Mouse (Mus musculus) heart, embryonic 14.5 days (tissue): ENCODE results near the gene Vim. TPM values are rescaled to one million over a fixed set of nuclear protein-coding genes. Genes with fewer than 3 reads are reported as not detected.
"Not testable (repeated sequence)": the region's sequence is repeated elsewhere in the genome, so short reads cannot be mapped to it uniquely, and the experiment has no call there.

ENCODE experiments used
- ATAC-seq: fragments of 200-750 bp; cut with Nextera tagmentation; 2 replicates; pipeline ENCODE4 v1.8.0; 2017; ENCODE audit warnings: low read depth, moderate TSS enrichment; ENCODE audit not compliant: insufficient number of reproducible peaks, insufficient read depth, low FRiP score
- H3K27ac ChIP-seq, 2 experiments: fragments of 200-500 bp in 1 of 2; fragments of 300-500 bp in 1 of 2; sonication (generic) in 1 of 2; replicated peaks in 1 of 2; 2 replicates each; pipeline ENCODE4 v1.5.1; 2012 to 2014; ENCODE audit warnings: low read depth in 2 of 2, low read length in 2 of 2, control low read depth in 1 of 2, mild to moderate bottlenecking in 1 of 2, mixed read lengths in 1 of 2; ENCODE audit not compliant: control insufficient read depth in 1 of 2, insufficient read depth in 1 of 2
- H3K27me3 ChIP-seq: fragments of 300-500 bp; sonication (generic); 2 replicates; pipeline ENCODE4 v1.6.1; 2014; ENCODE audit warnings: mild to moderate bottlenecking, low read length, control low read depth; ENCODE audit not compliant: control insufficient read depth, insufficient read depth
- H3K36me3 ChIP-seq: fragments of 300-500 bp; sonication (generic); 2 replicates; pipeline ENCODE4 v1.6.1; 2014; ENCODE audit warnings: mild to moderate bottlenecking, control low read depth, low read length, mixed read lengths; ENCODE audit not compliant: control insufficient read depth, insufficient read depth
- H3K4me1 ChIP-seq, 2 experiments: fragments of 200-500 bp in 1 of 2; fragments of 300-500 bp in 1 of 2; sonication (generic) in 1 of 2; 2 replicates each; pipeline ENCODE4 v1.6.1; 2012 to 2014; ENCODE audit warnings: low read length in 2 of 2, control low read depth in 1 of 2, mixed read lengths in 1 of 2; ENCODE audit not compliant: control insufficient read depth in 2 of 2, insufficient read depth in 2 of 2
- H3K4me2 ChIP-seq: fragments of 300-500 bp; sonication (generic); 2 replicates; pipeline ENCODE4 v1.6.1; 2014; ENCODE audit warnings: mild to moderate bottlenecking, low read length
- H3K4me3 ChIP-seq, 2 experiments: fragments of 200-500 bp in 1 of 2; fragments of 300-500 bp in 1 of 2; sonication (generic) in 1 of 2; 2 replicates each; pipeline ENCODE4 v1.5.1; 2012 to 2014; ENCODE audit warnings: low read length in 2 of 2, mild to moderate bottlenecking in 2 of 2, control low read depth in 1 of 2, low read depth in 1 of 2, moderate library complexity in 1 of 2; ENCODE audit not compliant: control insufficient read depth in 1 of 2, insufficient read depth in 1 of 2
- H3K9ac ChIP-seq: fragments of 300-500 bp; sonication (generic); 2 replicates; pipeline ENCODE4 v1.6.1; 2014; ENCODE audit warnings: mild to moderate bottlenecking, low read length
- H3K9me3 ChIP-seq: fragments of 300-500 bp; sonication (generic); 2 replicates; pipeline ENCODE4 v1.6.1; 2016; ENCODE audit warnings: low read length, control low read depth; ENCODE audit not compliant: control insufficient read depth
- WGBS: fragments of 180-500 bp; shearing (Covaris S2); extraction: QIAGEN DNeasy Blood & Tissue Kit; methylation state at CpG from one replicate; pipeline ENCODE4 v1.1.7; 2014; 5-methylcytosine and 5-hydroxymethylcytosine counted together
- polyA plus RNA-seq: library from polyadenylated mRNA; unstranded; fragments of >200 nt; fragmentation: Nextera tagmentation; extraction: Ambion mirVana; gene quantifications from 2 replicates; pipeline ENCODE4 v1.2.1, GENCODE M21; 2014

The Vim gene
- polyA plus RNA-seq, 1 experiment from 2014 or later: 1,081 TPM

DNA sequence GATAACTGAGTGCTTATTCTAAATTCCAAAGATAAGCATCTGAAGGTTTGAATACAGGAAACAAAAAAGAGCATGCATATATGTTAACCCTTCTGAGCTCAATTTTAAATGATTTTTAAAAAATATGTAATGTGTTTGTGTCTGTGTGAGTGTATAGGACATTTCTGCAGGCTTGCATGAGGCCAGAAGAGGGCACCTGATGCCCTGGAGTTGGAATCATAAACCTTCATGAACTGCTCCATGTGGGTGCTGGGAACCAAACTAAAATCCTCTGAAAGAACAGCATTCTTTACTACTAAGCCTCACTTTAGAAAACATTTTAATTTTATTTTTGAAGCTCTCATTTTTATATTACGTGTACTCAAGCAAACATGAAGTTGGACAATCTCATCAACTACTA is 3.7 kb downstream of the Vim start:
- peaks cover 7 to 10% of the 10 kb centered on the region in 2 experiments for H3K4me1 ChIP-seq
- H3K9ac ChIP-seq: peak overlapping the region; percentile 63
- no peak for ATAC-seq
- no peaks in the 10 kb centered on the region for H3K9me3 ChIP-seq
- H3K4me3 ChIP-seq: peak overlapping the region in 1 of 2 experiments; percentile 94; a peak in 2 of 4 replicates
- H3K27ac ChIP-seq: no peak overlapping the region
- H3K4me2 ChIP-seq: peak overlapping the region; percentile 66
- H3K36me3 ChIP-seq: peaks cover 66% of the 10 kb centered on the region
- 90% methylated on average over 1 of the region's 1 CpGs for WGBS
- H3K27me3 ChIP-seq: no peaks in the 10 kb centered on the region

DNA sequence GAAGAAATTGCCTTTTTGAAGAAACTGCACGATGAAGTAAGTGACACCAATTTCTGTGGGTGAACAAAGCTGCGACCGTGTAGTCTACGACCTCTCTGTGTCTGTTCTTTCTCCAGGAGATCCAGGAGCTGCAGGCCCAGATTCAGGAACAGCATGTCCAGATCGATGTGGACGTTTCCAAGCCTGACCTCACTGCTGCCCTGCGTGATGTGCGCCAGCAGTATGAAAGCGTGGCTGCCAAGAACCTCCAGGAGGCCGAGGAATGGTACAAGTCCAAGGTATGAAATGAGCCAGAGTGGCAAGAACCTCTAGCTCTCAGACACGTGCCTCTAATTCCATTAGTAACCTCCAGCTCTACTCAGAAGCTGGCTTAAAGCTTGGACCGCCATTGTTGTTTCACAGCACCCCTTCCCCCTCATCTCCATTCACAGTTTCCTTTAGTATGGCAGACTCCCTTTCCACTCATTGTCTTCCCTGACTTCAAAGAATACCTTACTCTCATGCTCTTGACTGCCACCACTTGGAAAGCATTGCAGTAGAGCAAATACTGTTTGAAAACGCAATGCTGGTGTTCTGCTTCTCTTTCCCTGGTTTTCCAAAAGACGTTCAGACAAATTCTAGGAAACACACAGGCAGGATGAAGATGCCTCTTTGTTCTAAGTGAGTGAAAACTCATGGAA is 4.9 kb downstream of the Vim start:
- 71% methylated on average over 14 of the region's 14 CpGs for WGBS
- Histone ChIP-seq H3K4me2 (peak overlapping the region; percentile 31), H3K4me1 (peaks cover 4 to 10% of the 10 kb centered on the region in 2 experiments; a peak in 2 of 4 replicates), H3K36me3 (peaks cover 76% of the 10 kb centered on the region), H3K27ac (peak overlapping the region; percentile 25 to 35; a peak in 1 of 4 replicates), H3K9ac (peak overlapping the region; percentile 39; the same call in 1 of the 2 replicates), H3K4me3 (peak overlapping the region in 1 of 2 experiments; percentile 4; a peak in 2 of 4 replicates), H3K9me3 (no peaks in the 10 kb centered on the region), H3K27me3 (no peaks in the 10 kb centered on the region)
- no peak for ATAC-seq

DNA sequence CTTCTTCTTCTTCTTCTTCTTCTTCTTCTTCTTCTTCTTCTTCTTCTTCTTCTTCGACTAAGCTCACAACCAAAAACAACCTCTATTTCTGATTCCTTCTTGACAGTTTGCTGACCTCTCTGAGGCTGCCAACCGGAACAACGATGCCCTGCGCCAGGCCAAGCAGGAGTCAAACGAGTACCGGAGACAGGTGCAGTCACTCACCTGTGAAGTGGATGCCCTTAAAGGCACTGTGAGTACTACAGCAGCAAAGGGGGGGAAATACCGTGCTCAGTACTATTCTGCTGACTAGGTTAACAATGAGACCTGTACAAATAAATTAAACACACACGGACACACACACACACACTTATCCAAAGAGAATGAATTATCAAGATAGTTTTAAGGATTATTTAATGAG is 5.6 kb downstream of the Vim start:
- Histone ChIP-seq H3K9me3 (no peaks in the 10 kb centered on the region), H3K4me1 (peaks cover 4 to 10% of the 10 kb centered on the region in 2 experiments; a peak in 2 of 4 replicates), H3K27me3 (no peaks in the 10 kb centered on the region), H3K4me3 (no peak overlapping the region), H3K4me2 (peak overlapping the region; percentile 32), H3K36me3 (peaks cover 76% of the 10 kb centered on the region), H3K27ac (no peak overlapping the region), H3K9ac (no peak overlapping the region)
- 90% methylated on average over 8 of the region's 8 CpGs for WGBS
- ATAC-seq: no peak

DNA sequence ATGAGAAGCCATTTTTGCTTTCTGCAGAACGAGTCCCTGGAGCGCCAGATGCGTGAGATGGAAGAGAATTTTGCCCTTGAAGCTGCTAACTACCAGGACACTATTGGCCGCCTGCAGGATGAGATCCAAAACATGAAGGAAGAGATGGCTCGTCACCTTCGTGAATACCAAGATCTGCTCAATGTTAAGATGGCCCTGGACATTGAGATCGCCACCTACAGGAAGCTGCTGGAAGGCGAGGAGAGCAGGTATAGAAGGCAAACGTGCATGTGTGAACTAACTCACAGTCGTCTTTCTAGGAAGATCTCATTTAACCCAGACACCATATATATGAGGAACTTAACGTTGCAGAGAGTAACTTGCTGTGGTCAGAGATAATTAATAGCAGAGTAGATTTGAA is 6.3 kb downstream of the Vim start:
- Histone ChIP-seq H3K27ac (no peak overlapping the region), H3K4me3 (no peak overlapping the region), H3K9me3 (no peaks in the 10 kb centered on the region), H3K4me1 (peaks cover 4 to 10% of the 10 kb centered on the region in 2 experiments; a peak in 2 of 4 replicates), H3K4me2 (peak overlapping the region; percentile 32), H3K9ac (no peak overlapping the region), H3K36me3 (peaks cover 76% of the 10 kb centered on the region), H3K27me3 (no peaks in the 10 kb centered on the region)
- 54% methylated on average over 11 of the region's 11 CpGs for WGBS
- no peak for ATAC-seq

- 77% methylated on average over 3 of the region's 3 CpGs for WGBS
- ATAC-seq: no peak
- H3K4me2 ChIP-seq: no peak overlapping the region
- H3K27me3 ChIP-seq: no peaks in the 10 kb centered on the region
- no peaks in the 10 kb centered on the region for H3K9me3 ChIP-seq
- H3K9ac ChIP-seq: no peak overlapping the region
- H3K36me3 ChIP-seq: peaks cover 58% of the 10 kb centered on the region
- no peak overlapping the region for H3K4me3 ChIP-seq
- no peak overlapping the region for H3K27ac ChIP-seq
- peaks cover 4 to 6% of the 10 kb centered on the region in 2 experiments; a peak in 2 of 4 replicates for H3K4me1 ChIP-seq
Observed at GRCm38 (mm10) chr2:13582184-13582583, 8.5 kb downstream of the Vim start.

GRCm38 (mm10) chr2:13583746-13584145 is 10.0 kb downstream of the Vim start:
- not testable (repeated sequence) for H3K4me2 ChIP-seq, ATAC-seq

DNA sequence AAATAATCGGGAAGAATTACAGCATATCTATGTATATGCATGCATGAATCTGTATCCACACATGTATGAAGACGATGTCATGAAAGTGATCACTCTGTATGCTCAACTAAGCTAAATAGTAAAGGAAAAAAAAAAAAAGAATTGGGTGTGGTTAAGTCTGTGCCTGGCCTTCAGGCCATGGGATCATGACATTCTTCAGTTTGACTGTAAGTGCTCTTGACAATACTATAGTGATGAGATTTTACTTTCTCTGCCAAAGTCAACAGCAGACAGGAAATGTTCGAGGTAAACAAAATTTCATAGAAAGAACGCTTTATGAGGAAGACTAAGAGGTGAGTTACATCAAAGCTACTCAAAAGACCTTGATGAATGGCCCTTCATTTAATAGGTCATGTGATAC is 19.6 kb downstream of the Vim start:
- no peak for ATAC-seq
- Histone ChIP-seq H3K27me3 (no peaks in the 10 kb centered on the region), H3K4me3 (no peak overlapping the region), H3K4me1 (no peaks in the 10 kb centered on the region), H3K36me3 (no peaks in the 10 kb centered on the region), H3K9me3 (no peaks in the 10 kb centered on the region), H3K9ac (no peak overlapping the region), H3K27ac (no peak overlapping the region), H3K4me2 (no peak overlapping the region)
- WGBS: 62% methylated on average over 4 of the region's 4 CpGs

More at GRCm38 (mm10) chr2:13583746-13584145, 10.0 kb downstream of the Vim start:
- H3K9ac ChIP-seq, H3K27ac ChIP-seq, H3K4me3 ChIP-seq, H3K4me1 ChIP-seq, H3K27me3 ChIP-seq, H3K9me3 ChIP-seq: not testable (repeated sequence)
- peaks cover 45% of the 10 kb centered on the region for H3K36me3 ChIP-seq
